Comparison of ENCODE assay signal across 18 mouse cellular contexts in the genomic region with DNA sequence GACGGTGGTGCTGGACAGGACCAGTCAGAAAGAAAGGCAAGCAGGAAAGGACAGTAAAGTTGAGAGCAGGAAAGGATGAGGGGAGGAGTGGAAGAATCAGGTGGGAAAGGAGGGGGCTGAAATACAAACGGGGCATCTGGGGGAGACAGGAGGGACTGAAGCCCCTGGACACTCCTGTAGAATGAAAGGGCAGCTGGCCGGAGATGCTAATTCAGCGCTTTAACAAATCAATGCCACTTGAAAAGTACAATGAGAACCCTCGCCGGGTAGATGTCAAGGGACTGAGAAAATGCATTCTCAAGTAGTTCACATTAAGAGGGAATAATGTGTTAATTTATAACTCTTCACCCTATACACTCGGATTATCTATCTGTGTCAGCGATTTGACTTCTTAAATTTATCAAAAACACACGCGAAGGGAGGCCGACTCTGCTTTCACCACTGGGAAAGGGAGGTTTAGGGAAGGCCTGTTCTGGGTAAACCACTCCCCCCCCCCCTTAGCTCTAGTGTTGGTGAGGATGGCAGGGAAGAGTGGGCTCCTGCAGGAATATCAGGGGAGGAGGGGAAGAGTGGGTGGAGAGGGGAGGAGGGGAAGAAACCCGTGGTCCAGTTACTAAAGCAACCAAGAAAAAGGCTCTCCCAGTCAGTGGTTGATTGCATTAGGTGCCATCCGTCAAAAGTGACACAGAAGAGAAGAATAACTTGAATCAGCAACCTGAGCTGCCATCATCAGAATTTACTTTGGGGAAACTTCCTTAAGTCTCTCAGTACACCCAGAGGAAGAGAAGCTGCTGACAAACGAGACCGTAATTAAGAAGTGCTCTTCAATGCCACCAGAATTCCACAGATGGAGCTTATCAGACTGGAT.
DNase-seq lines count a peak whose midpoint lies in the region; ATAC-seq lines count a peak whose summit lies in the region.
"Had no signal": no experiment of that assay in that cellular context is flagged by ENCODE, and none has a peak within 500 bp of the region (broad histone marks: within the 10 kb centered on the region; RNA-seq: fewer than 3 reads in every experiment).

No protein-coding gene starts in this region.

- H3K4me3 ChIP-seq in forebrain, embryonic 10.5 days: peak overlapping the region; percentile 8; the same call in 1 of the 2 replicates
- no peak overlapping the region for H3K4me3 ChIP-seq in forebrain, embryonic 13.5 days
- H3K4me3 ChIP-seq in midbrain, embryonic 13.5 days (replicated peaks): no peak overlapping the region
- H3K4me3 ChIP-seq in midbrain, embryonic 16.5 days (ENCODE audit: low read depth, low read length): no peak overlapping the region
- H3K4me3 ChIP-seq in hindbrain, embryonic 14.5 days (replicated peaks; ENCODE audit: low read length): no peak overlapping the region
- H3K4me3 ChIP-seq: erythroblast, embryonic 14.5 days; heart, adult 2 months; kidney, embryonic 15.5 days; limb, embryonic 15.5 days; megakaryocyte, embryonic 14.5 days had no signal

- DNase-seq in forebrain, embryonic 10.5 days (ENCODE audit: extremely low spot score, low spot score): no peak
- no peak for DNase-seq in hindbrain, embryonic 14.5 days (ENCODE audit: low spot score)
- DNase-seq in right cerebral cortex, adult 2 months (ENCODE audit: low spot score in 2 of 2): no peak
- DNase-seq in left cerebral cortex, adult 18-20 months (ENCODE audit: low spot score in 2 of 2): no peak
- no peak for DNase-seq in thymus, adult 18-20 months
- DNase-seq: adrenal gland, postnatal 36 days; cerebellum, adult 9-11 months; heart, adult 2 months; liver, postnatal 0 days; lung, postnatal 14 days had no signal

- no peaks in the 10 kb centered on the region for H3K36me3 ChIP-seq in forebrain, embryonic 10.5 days (replicated peaks)
- H3K36me3 ChIP-seq in forebrain, embryonic 13.5 days (ENCODE audit: poor library complexity, severe bottlenecking): no peaks in the 10 kb centered on the region
- H3K36me3 ChIP-seq in midbrain, embryonic 13.5 days: no peaks in the 10 kb centered on the region
- H3K36me3 ChIP-seq in midbrain, embryonic 16.5 days (ENCODE audit: control insufficient read depth, insufficient read depth, low read length): no peaks in the 10 kb centered on the region
- H3K36me3 ChIP-seq in hindbrain, embryonic 14.5 days (replicated peaks; ENCODE audit: control insufficient read depth, insufficient read depth): no peaks in the 10 kb centered on the region
- H3K36me3 ChIP-seq: kidney, embryonic 15.5 days; limb, embryonic 15.5 days had no signal

- no peak overlapping the region for H3K4me2 ChIP-seq in forebrain, embryonic 13.5 days
- H3K4me2 ChIP-seq in midbrain, embryonic 13.5 days (replicated peaks): peak overlapping the region; percentile 32; the same call in 1 of the 2 replicates
- no peak overlapping the region for H3K4me2 ChIP-seq in midbrain, embryonic 16.5 days (ENCODE audit: low read length)
- no peak overlapping the region for H3K4me2 ChIP-seq in hindbrain, embryonic 14.5 days (replicated peaks)
- H3K4me2 ChIP-seq: kidney, embryonic 15.5 days; limb, embryonic 15.5 days had no signal

- ATAC-seq in forebrain, embryonic 13.5 days: no peak
- ATAC-seq in midbrain, embryonic 13.5 days: peak; percentile 38; the same call in 1 of the 2 replicates
- ATAC-seq in midbrain, embryonic 16.5 days: no peak
- 0 out of 2 replicates have a peak, but pooled peaks have one; percentile 27 for ATAC-seq in hindbrain, embryonic 14.5 days (ENCODE audit: low FRiP score)
- ATAC-seq: forebrain, embryonic 16.5 days; liver, postnatal 0 days had no signal

- WGBS in forebrain, embryonic 10.5 days: 8% methylated on average over 15 of the region's 15 CpGs
- WGBS in forebrain, embryonic 13.5 days: 8% methylated on average over 15 of the region's 15 CpGs
- WGBS in midbrain, embryonic 13.5 days: 4% methylated on average over 15 of the region's 15 CpGs
- 8% methylated on average over 15 of the region's 15 CpGs for WGBS in midbrain, embryonic 16.5 days
- WGBS in hindbrain, embryonic 14.5 days: 6% methylated on average over 15 of the region's 15 CpGs

- peaks cover 48% of the 10 kb centered on the region for H3K4me1 ChIP-seq in forebrain, embryonic 10.5 days
- peaks cover 50% of the 10 kb centered on the region for H3K4me1 ChIP-seq in forebrain, embryonic 13.5 days
- H3K4me1 ChIP-seq in midbrain, embryonic 13.5 days (replicated peaks): peaks cover 45% of the 10 kb centered on the region
- H3K4me1 ChIP-seq in midbrain, embryonic 16.5 days (ENCODE audit: control insufficient read depth, insufficient read depth, low read length): peaks cover 24% of the 10 kb centered on the region
- peaks cover 26% of the 10 kb centered on the region for H3K4me1 ChIP-seq in hindbrain, embryonic 14.5 days (replicated peaks; ENCODE audit: control insufficient read depth, insufficient read depth, low read length)
- H3K4me1 ChIP-seq: megakaryocyte, embryonic 14.5 days had no signal

- H3K27me3 ChIP-seq in forebrain, embryonic 10.5 days (ENCODE audit: poor library complexity, severe bottlenecking): peaks cover 55% of the 10 kb centered on the region
- peaks cover 6% of the 10 kb centered on the region for H3K27me3 ChIP-seq in forebrain, embryonic 13.5 days
- H3K27me3 ChIP-seq in midbrain, embryonic 13.5 days: peaks cover 11% of the 10 kb centered on the region
- H3K27me3 ChIP-seq in midbrain, embryonic 16.5 days (ENCODE audit: control insufficient read depth, insufficient read depth, low read depth, low read length): no peaks in the 10 kb centered on the region
- H3K27me3 ChIP-seq in hindbrain, embryonic 14.5 days (ENCODE audit: control insufficient read depth, insufficient read depth, low read length): no peaks in the 10 kb centered on the region
- H3K27me3 ChIP-seq: kidney, embryonic 15.5 days; limb, embryonic 15.5 days had no signal

- H3K9ac ChIP-seq in forebrain, embryonic 13.5 days: no peak overlapping the region
- no peak overlapping the region; the same call in 1 of the 2 replicates for H3K9ac ChIP-seq in midbrain, embryonic 13.5 days (replicated peaks)
- H3K9ac ChIP-seq in midbrain, embryonic 16.5 days (ENCODE audit: low read depth, low read length): no peak overlapping the region
- no peak overlapping the region for H3K9ac ChIP-seq in hindbrain, embryonic 14.5 days
- H3K9ac ChIP-seq: kidney, embryonic 15.5 days; limb, embryonic 15.5 days; liver, postnatal 0 days had no signal

- H3K9me3 ChIP-seq in forebrain, embryonic 10.5 days: no peaks in the 10 kb centered on the region
- no peaks in the 10 kb centered on the region for H3K9me3 ChIP-seq in forebrain, embryonic 13.5 days (replicated peaks)
- H3K9me3 ChIP-seq in midbrain, embryonic 13.5 days: no peaks in the 10 kb centered on the region
- no peaks in the 10 kb centered on the region for H3K9me3 ChIP-seq in midbrain, embryonic 16.5 days (replicated peaks; ENCODE audit: control insufficient read depth, low read length, poor library complexity, severe bottlenecking)
- H3K9me3 ChIP-seq in hindbrain, embryonic 14.5 days (ENCODE audit: control insufficient read depth, low read length): no peaks in the 10 kb centered on the region
- H3K9me3 ChIP-seq: kidney, embryonic 15.5 days; limb, embryonic 15.5 days had no signal

- H3K27ac ChIP-seq in forebrain, embryonic 10.5 days: 0 out of 2 replicates have a peak overlapping the region, but pooled peaks have one; percentile 30
- H3K27ac ChIP-seq in forebrain, embryonic 13.5 days: no peak overlapping the region
- H3K27ac ChIP-seq in midbrain, embryonic 13.5 days: no peak overlapping the region
- H3K27ac ChIP-seq in midbrain, embryonic 16.5 days (ENCODE audit: low read length): no peak overlapping the region
- H3K27ac ChIP-seq in hindbrain, embryonic 14.5 days: no peak overlapping the region
- H3K27ac ChIP-seq: heart, adult 2 months; kidney, embryonic 15.5 days; limb, embryonic 15.5 days had no signal

Comparison
In these comparisons a context has a peak if more than half of its experiments do, and no peak if none do; other contexts are left out.
1. ATAC-seq: peak in midbrain, embryonic 13.5 days (single experiment) and hindbrain, embryonic 14.5 days (single experiment); none in forebrain, embryonic 13.5 days (single experiment) and midbrain, embryonic 16.5 days (single experiment).